Mouse (Mus musculus): ENCODE results near the gene Wdfy3. TPM values are rescaled to one million over a fixed set of nuclear protein-coding genes. Genes with fewer than 3 reads are reported as not detected.

Gene Wdfy3
- polyA plus RNA-seq, 1 experiment from 2014 or later, result 29.2 TPM

DNA sequence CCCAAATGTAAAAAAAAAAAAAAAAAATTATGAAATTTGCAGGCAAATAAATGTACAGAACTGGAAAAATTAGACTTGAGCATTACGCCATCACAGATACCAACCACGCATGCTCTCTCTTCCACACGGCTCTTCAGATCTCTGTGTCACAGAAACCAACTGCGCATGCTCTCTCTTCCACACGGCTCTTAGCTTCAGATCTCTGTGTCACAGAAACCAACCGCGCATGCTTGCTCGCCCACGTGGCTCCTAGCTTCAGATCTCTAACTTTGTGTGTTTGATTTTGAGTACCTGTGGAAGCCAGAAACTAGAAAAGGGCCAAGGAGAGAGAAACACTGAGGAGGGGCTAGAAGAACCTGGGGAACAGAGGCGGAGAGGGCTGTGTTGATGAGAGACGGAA lies 46.3 kb downstream of the Wdfy3 start:
- H3K27ac ChIP-seq (ENCODE audit: low read depth, low read length), result no peak overlapping the region
- no peak overlapping the region for H3K9ac ChIP-seq (ENCODE audit: low read length)
- H3K9me3 ChIP-seq (ENCODE audit: control insufficient read depth, low read length), result no peaks in the 10 kb centered on the region
- ATAC-seq (replicated peaks; ENCODE audit: low FRiP score) (no peak), DNase-seq (ENCODE audit: low spot score) (no peak)
- H3K4me3 ChIP-seq (ENCODE audit: low read depth, low read length), result no peak overlapping the region
- no peaks in the 10 kb centered on the region for H3K4me1 ChIP-seq (replicated peaks; ENCODE audit: control insufficient read depth, insufficient read depth, low read length)
- WGBS, result 97% methylated on average over 11 of the region's 11 CpGs
- H3K36me3 ChIP-seq (ENCODE audit: control insufficient read depth, insufficient read depth, low read length), result peaks cover 2% of the 10 kb centered on the region; the same call in 1 of the 2 replicates
- no peaks in the 10 kb centered on the region for H3K27me3 ChIP-seq (ENCODE audit: control insufficient read depth, insufficient read depth, low read length)
- no peak overlapping the region for H3K4me2 ChIP-seq (ENCODE audit: low read depth, low read length, severe bottlenecking)

DNA sequence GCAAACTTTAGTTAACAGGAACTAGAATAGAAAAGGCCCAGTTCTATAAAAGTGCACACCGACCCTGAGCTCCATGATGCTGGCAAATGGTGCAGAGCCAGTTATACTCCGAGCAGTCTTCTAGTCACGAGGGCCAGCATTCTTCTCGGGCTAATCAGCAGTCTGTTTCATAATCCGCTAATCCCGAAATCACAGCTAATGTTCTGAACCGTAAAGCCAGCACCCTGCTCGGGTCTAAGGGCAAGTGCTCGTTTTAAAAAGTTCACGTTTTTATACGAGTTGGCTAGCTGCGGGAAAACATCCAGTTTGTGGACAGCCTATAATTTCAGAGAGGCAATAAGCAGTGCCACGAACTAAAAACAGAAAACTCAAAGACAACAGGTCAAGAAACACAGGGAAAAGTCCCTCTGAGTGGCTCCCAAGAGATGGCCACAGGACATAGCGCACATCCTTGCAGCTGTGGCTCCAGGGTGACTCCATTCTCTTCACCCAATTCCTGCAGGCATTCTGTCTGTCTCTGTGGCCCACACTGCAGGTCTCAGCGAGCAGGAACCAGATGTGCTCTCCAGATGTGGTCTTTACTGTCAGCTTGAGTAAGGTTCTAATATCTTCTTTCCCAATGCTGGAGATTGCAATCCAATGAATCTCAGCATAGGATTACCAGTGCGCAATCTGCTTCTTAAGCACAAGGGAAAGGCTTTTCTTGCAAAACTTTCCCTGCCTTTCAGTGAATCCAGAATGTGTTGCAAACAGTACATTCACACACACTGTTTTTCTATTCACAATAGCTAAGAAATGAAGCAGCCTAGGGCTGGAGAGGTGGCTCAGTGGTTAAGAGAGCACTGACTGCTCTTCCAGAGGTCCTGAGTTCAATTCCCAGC lies 47.5 kb downstream of the Wdfy3 start:
- no peak for DNase-seq (ENCODE audit: low spot score)
- Histone ChIP-seq H3K27ac (ENCODE audit: low read depth, low read length) (no peak overlapping the region), H3K36me3 (ENCODE audit: control insufficient read depth, insufficient read depth, low read length) (no peaks in the 10 kb centered on the region), H3K9ac (ENCODE audit: low read length) (no peak overlapping the region), H3K27me3 (ENCODE audit: control insufficient read depth, insufficient read depth, low read length) (no peaks in the 10 kb centered on the region), H3K9me3 (ENCODE audit: control insufficient read depth, low read length) (no peaks in the 10 kb centered on the region), H3K4me1 (replicated peaks; ENCODE audit: control insufficient read depth, insufficient read depth, low read length) (no peaks in the 10 kb centered on the region), H3K4me2 (ENCODE audit: low read depth, low read length, severe bottlenecking) (no peak overlapping the region), H3K4me3 (ENCODE audit: low read depth, low read length) (no peak overlapping the region)
- WGBS, result 89% methylated on average over 16 of the region's 16 CpGs
- no peak for ATAC-seq (replicated peaks; ENCODE audit: low FRiP score)

DNA sequence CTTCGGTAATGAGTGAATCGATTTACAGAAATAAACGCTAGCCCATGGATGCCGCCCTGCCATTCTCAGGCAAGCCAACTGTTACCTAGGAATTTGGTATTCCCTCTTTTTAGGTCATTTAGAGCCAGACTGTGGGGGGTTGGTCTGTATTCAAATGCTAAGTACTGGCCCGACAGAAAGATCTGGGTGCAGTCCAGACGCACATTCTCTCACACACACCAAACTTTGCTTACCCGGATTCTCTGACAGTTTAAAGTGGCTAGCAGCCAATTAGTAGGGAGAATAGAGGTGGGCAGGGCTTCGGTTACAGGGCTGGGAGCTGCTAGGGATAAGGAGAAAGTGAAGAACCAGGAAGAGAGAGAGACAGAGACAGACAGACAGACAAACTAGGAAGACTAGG lies 55.5 kb downstream of the Wdfy3 start:
- Histone ChIP-seq H3K27ac (ENCODE audit: low read depth, low read length) (no peak overlapping the region), H3K9ac (ENCODE audit: low read length) (no peak overlapping the region), H3K27me3 (ENCODE audit: control insufficient read depth, insufficient read depth, low read length) (no peaks in the 10 kb centered on the region), H3K9me3 (ENCODE audit: control insufficient read depth, low read length) (no peaks in the 10 kb centered on the region), H3K4me1 (replicated peaks; ENCODE audit: control insufficient read depth, insufficient read depth, low read length) (no peaks in the 10 kb centered on the region), H3K36me3 (ENCODE audit: control insufficient read depth, insufficient read depth, low read length) (no peaks in the 10 kb centered on the region), H3K4me2 (ENCODE audit: low read depth, low read length, severe bottlenecking) (no peak overlapping the region), H3K4me3 (ENCODE audit: low read depth, low read length) (no peak overlapping the region)
- ATAC-seq (replicated peaks; ENCODE audit: low FRiP score) (no peak), DNase-seq (ENCODE audit: low spot score) (no peak)
- 78% methylated on average over 8 of the region's 8 CpGs for WGBS

DNA sequence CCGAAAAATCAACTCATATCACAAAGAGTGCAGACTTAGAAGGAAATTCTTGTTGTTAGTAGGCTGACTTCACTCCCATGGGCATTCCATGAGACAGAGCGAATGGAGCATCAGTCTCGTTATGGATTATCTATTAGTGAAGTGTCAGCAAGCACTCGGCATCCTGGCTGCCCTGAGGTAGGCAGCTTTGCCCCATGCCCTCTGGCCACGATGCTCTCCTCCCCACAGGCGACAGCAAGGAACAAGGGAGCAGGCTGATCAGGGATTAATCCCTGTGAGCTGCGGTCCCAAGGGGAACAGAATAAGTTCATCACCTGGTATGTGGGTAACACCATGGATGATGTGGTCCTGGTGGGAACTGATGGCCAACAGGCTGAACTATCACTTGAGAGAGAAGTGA lies 55.9 kb downstream of the Wdfy3 start:
- no peak overlapping the region for H3K9ac ChIP-seq (ENCODE audit: low read length)
- no peak for DNase-seq (ENCODE audit: low spot score)
- no peak overlapping the region for H3K27ac ChIP-seq (ENCODE audit: low read depth, low read length)
- H3K36me3 ChIP-seq (ENCODE audit: control insufficient read depth, insufficient read depth, low read length), result no peaks in the 10 kb centered on the region
- H3K27me3 ChIP-seq (ENCODE audit: control insufficient read depth, insufficient read depth, low read length), result no peaks in the 10 kb centered on the region
- no peak overlapping the region for H3K4me2 ChIP-seq (ENCODE audit: low read depth, low read length, severe bottlenecking)
- no peak for ATAC-seq (replicated peaks; ENCODE audit: low FRiP score)
- H3K4me3 ChIP-seq (ENCODE audit: low read depth, low read length), result no peak overlapping the region
- WGBS, result 87% methylated on average over 7 of the region's 7 CpGs
- H3K9me3 ChIP-seq (ENCODE audit: control insufficient read depth, low read length), result no peaks in the 10 kb centered on the region
- H3K4me1 ChIP-seq (replicated peaks; ENCODE audit: control insufficient read depth, insufficient read depth, low read length), result no peaks in the 10 kb centered on the region

DNA sequence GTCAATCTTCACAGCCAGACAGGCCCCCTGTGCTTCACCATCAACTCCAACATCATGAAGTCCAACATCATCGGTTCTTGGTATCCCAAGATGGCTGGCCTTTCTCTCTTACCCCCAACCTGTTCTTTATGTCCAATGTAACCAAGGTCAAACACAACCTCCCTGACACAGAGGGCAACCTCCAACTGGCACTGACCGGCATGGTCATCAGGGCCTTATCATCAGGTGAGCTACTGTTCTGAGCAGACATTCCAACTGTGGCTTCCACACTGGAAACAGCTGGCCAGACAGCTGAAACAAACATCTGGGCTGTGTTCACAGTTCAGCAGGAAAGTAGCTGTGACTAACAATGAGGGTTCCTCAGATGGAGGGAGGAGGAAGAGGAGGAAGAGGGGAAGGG lies 58.8 kb downstream of the Wdfy3 start:
- Histone ChIP-seq H3K27me3 (ENCODE audit: control insufficient read depth, insufficient read depth, low read length) (no peaks in the 10 kb centered on the region), H3K4me2 (ENCODE audit: low read depth, low read length, severe bottlenecking) (no peak overlapping the region), H3K4me1 (replicated peaks; ENCODE audit: control insufficient read depth, insufficient read depth, low read length) (no peaks in the 10 kb centered on the region), H3K27ac (ENCODE audit: low read depth, low read length) (no peak overlapping the region), H3K4me3 (ENCODE audit: low read depth, low read length) (no peak overlapping the region), H3K9me3 (ENCODE audit: control insufficient read depth, low read length) (no peaks in the 10 kb centered on the region), H3K9ac (ENCODE audit: low read length) (no peak overlapping the region), H3K36me3 (ENCODE audit: control insufficient read depth, insufficient read depth, low read length) (no peaks in the 10 kb centered on the region)
- no peak for DNase-seq (ENCODE audit: low spot score)
- no peak for ATAC-seq (replicated peaks; ENCODE audit: low FRiP score)
- 98% methylated on average over 2 of the region's 2 CpGs for WGBS

DNA sequence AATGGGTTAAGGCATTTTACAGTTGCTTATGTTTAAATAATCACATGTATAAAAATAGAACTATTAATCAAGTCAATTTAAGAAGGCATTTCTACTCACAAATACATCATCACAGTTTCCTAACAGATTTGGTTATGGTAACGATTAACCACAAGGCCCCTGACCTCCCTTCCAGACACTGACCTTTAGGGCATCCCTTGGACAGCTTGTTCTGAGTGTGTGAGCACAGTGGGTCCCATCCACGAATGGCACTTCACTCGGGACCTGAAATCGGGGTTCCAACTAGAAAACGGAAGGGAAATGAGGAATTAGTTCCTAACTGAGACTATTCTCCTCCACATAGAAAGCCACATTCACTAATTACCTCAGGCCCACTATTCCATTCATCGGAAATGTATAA lies 60.1 kb downstream of the Wdfy3 start:
- Histone ChIP-seq H3K27ac (ENCODE audit: low read depth, low read length) (no peak overlapping the region), H3K4me1 (replicated peaks; ENCODE audit: control insufficient read depth, insufficient read depth, low read length) (no peaks in the 10 kb centered on the region), H3K4me3 (ENCODE audit: low read depth, low read length) (no peak overlapping the region), H3K4me2 (ENCODE audit: low read depth, low read length, severe bottlenecking) (no peak overlapping the region), H3K9ac (ENCODE audit: low read length) (no peak overlapping the region), H3K36me3 (ENCODE audit: control insufficient read depth, insufficient read depth, low read length) (no peaks in the 10 kb centered on the region), H3K27me3 (ENCODE audit: control insufficient read depth, insufficient read depth, low read length) (no peaks in the 10 kb centered on the region), H3K9me3 (ENCODE audit: control insufficient read depth, low read length) (no peaks in the 10 kb centered on the region)
- 90% methylated on average over 6 of the region's 6 CpGs for WGBS
- ATAC-seq (replicated peaks; ENCODE audit: low FRiP score), result no peak
- DNase-seq (ENCODE audit: low spot score), result no peak

DNA sequence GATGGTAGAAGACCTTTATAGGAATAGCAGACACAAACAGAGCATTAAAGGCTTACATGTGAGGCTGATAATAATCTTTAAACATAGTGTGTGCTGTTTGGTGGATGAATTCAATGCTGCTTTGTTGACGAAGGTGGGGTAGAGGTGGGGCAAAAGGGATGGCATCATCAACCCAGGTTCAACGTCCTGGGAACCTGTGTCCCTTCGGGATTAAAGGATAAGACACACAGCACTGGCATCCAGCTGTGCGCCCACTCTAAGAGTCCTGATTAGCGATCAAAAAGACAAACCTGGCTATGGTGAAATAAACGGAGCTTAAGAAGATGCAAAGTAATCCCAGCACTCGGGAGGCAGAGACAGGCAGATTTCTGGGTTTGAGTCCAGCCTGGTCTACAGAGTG lies 61.0 kb downstream of the Wdfy3 start:
- no peak for ATAC-seq (replicated peaks; ENCODE audit: low FRiP score)
- H3K4me1 ChIP-seq (replicated peaks; ENCODE audit: control insufficient read depth, insufficient read depth, low read length), result no peaks in the 10 kb centered on the region
- H3K27me3 ChIP-seq (ENCODE audit: control insufficient read depth, insufficient read depth, low read length), result no peaks in the 10 kb centered on the region
- H3K27ac ChIP-seq (ENCODE audit: low read depth, low read length), result no peak overlapping the region
- H3K9ac ChIP-seq (ENCODE audit: low read length), result no peak overlapping the region
- H3K9me3 ChIP-seq (ENCODE audit: control insufficient read depth, low read length), result no peaks in the 10 kb centered on the region
- no peak overlapping the region for H3K4me3 ChIP-seq (ENCODE audit: low read depth, low read length)
- WGBS, result 82% methylated on average over 7 of the region's 7 CpGs
- no peak for DNase-seq (ENCODE audit: low spot score)
- no peaks in the 10 kb centered on the region for H3K36me3 ChIP-seq (ENCODE audit: control insufficient read depth, insufficient read depth, low read length)
- H3K4me2 ChIP-seq (ENCODE audit: low read depth, low read length, severe bottlenecking), result no peak overlapping the region

DNA sequence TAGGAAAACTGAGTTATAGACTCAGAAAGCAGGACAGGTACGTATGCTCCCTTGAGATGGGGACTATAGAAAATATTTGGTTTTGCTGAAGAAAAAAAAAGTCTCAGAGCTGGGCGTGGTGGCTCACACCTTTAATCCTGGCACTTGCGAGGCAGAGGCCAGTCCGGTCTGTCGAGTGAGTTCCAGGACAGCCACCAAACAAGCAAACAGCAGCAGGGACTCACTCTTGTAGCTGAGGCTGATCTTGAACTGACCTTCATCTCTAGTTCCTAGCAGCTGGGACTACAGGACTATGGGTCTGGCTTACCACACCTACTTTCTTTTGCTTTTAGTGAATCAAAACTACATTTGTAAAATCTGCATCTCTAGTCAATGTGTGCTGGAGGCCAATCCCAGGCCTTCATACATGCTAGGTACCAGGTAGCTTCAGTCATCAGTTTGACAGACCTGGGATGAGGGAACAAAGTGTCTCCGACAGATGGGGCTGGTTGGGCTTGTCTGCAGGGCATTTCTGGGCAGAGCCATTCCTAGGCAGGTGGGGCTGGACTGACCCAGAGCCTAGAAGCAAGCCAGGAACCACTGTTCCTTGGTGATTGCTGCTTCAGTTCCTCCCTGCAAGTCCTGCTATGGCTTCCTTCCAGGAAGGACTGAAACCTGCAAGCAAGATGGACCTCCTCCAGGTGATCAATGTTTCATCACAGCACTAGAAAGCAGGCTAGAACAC lies 63.3 kb downstream of the Wdfy3 start:
- Histone ChIP-seq H3K27me3 (ENCODE audit: control insufficient read depth, insufficient read depth, low read length) (no peaks in the 10 kb centered on the region), H3K9me3 (ENCODE audit: control insufficient read depth, low read length) (no peaks in the 10 kb centered on the region), H3K9ac (ENCODE audit: low read length) (no peak overlapping the region), H3K36me3 (ENCODE audit: control insufficient read depth, insufficient read depth, low read length) (no peaks in the 10 kb centered on the region), H3K4me3 (ENCODE audit: low read depth, low read length) (no peak overlapping the region), H3K4me1 (replicated peaks; ENCODE audit: control insufficient read depth, insufficient read depth, low read length) (no peaks in the 10 kb centered on the region), H3K4me2 (ENCODE audit: low read depth, low read length, severe bottlenecking) (no peak overlapping the region), H3K27ac (ENCODE audit: low read depth, low read length) (no peak overlapping the region)
- ATAC-seq (replicated peaks; ENCODE audit: low FRiP score), result no peak
- 88% methylated on average over 6 of the region's 6 CpGs for WGBS
- no peak for DNase-seq (ENCODE audit: low spot score)
